In the genomic region with DNA sequence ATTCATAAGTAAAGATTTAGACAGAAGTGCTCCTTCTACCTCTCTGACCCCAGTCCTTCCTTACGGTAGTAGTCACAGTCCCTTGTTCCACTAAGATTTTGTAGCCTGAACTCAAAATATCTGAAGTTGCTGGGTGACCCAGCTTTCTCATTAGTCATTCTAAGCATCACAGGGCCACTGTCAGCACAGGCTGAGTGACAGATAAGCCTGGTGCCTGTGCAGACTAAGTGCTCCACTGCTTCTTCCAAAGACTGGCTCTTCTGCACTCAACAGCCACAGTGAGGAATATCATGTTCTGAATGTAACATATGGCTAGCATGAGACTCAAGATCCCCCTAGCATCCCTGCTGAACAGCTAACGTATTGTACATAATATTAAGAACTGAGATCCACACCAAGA, we compare ENCODE assay signal across 24 mouse cellular contexts. TPM values are rescaled to one million over a fixed set of nuclear protein-coding genes. Genes with fewer than 3 reads are reported as not detected.
DNase-seq lines count a peak whose midpoint lies in the region; ATAC-seq and TF ChIP-seq lines count a peak whose summit lies in the region.
"Had no signal": no experiment of that assay in that cellular context is flagged by ENCODE, and none has a peak within 500 bp of the region (broad histone marks: within the 10 kb centered on the region; RNA-seq: fewer than 3 reads in every experiment).

No protein-coding gene starts in this region.

- intact Hi-C loops in gastrocnemius, adult 2 months (cut with DNase I) = no loop called here
- intact Hi-C loops in heart, postnatal 36 days (cut with DNase I) = no loop called here

- DNase-seq in gastrocnemius, adult 2 months = no peak
- DNase-seq in gastrocnemius, postnatal 10 days = no peak
- DNase-seq in heart, postnatal 36 days = no peak
- DNase-seq in urinary bladder, postnatal 25 days (ENCODE audit: low spot score) = no peak
- DNase-seq: cerebellum, adult 8-10 months; cerebellum, postnatal 36 days; embryo, embryonic 11 days; kidney, adult 18-20 months; left cerebral cortex, postnatal 4 days; lung, postnatal 10 days; thymus, adult 18-20 months; thymus, postnatal 36 days had no signal

- no peak overlapping the region for H3K4me3 ChIP-seq in gastrocnemius, adult 2 months
- H3K4me3 ChIP-seq in heart, embryonic 14.5 days (ENCODE audit: control insufficient read depth in 1 of 2, insufficient read depth in 1 of 2, low read depth in 1 of 2, low read length in 2 of 2) = no peak overlapping the region
- peak overlapping the region; percentile 3 for H3K4me3 ChIP-seq in megakaryocyte, embryonic 14.5 days (replicated peaks)
- H3K4me3 ChIP-seq: embryonic facial prominence, embryonic 13.5 days; erythroblast, embryonic 14.5 days; forebrain, embryonic 12.5 days; limb, embryonic 15.5 days; midbrain, embryonic 13.5 days had no signal

- peaks cover 17 to 44% of the 10 kb centered on the region in 2 experiments for H3K4me1 ChIP-seq in heart, embryonic 14.5 days (ENCODE audit: control insufficient read depth in 2 of 2, insufficient read depth in 2 of 2, low read length in 2 of 2)
- H3K4me1 ChIP-seq in megakaryocyte, embryonic 14.5 days = peaks cover 30% of the 10 kb centered on the region
- H3K4me1 ChIP-seq: forebrain, embryonic 12.5 days; midbrain, embryonic 13.5 days had no signal

- ATAC-seq in heart, embryonic 14.5 days (ENCODE audit: insufficient number of reproducible peaks, insufficient read depth, low FRiP score, low read depth) = no peak
- no peak for ATAC-seq in megakaryocyte, adult 5-6 weeks (ENCODE audit: poor library complexity, severe bottlenecking)
- ATAC-seq: activated CD4-positive, CD25-positive, alpha-beta regulatory T cell, adult 4 months; inflammation-experienced regulatory T-cells, adult 6 months; midbrain, embryonic 13.5 days had no signal

- peaks cover 18% of the 10 kb centered on the region for H3K36me3 ChIP-seq in heart, embryonic 14.5 days (ENCODE audit: control insufficient read depth, insufficient read depth, low read length)
- no peaks in the 10 kb centered on the region for H3K36me3 ChIP-seq in megakaryocyte, embryonic 14.5 days (replicated peaks; ENCODE audit: low read length)

- no peak overlapping the region for H3K9ac ChIP-seq in heart, embryonic 14.5 days (ENCODE audit: low read length)
- H3K9ac ChIP-seq: embryonic facial prominence, embryonic 13.5 days; forebrain, embryonic 12.5 days; hindbrain, embryonic 14.5 days; limb, embryonic 15.5 days; midbrain, embryonic 13.5 days had no signal

- no peak for TF ChIP-seq CTCF in gastrocnemius, adult 2 months (IDR thresholded peaks at IDR 0.05)

- peak overlapping the region; percentile 41 for H3K27ac ChIP-seq in gastrocnemius, adult 2 months
- peak overlapping the region; percentile 30 to 39; a peak in 1 of 4 replicates for H3K27ac ChIP-seq in heart, embryonic 14.5 days (replicated peaks in 1 of 2; ENCODE audit: control insufficient read depth in 1 of 2, insufficient read depth in 1 of 2, low read depth in 2 of 2, low read length in 2 of 2)
- H3K27ac ChIP-seq: embryonic facial prominence, embryonic 13.5 days; forebrain, embryonic 12.5 days; hindbrain, embryonic 14.5 days; kidney, postnatal 0 days; limb, embryonic 15.5 days; midbrain, embryonic 13.5 days had no signal

- H3K27me3 ChIP-seq in heart, embryonic 14.5 days (ENCODE audit: control insufficient read depth, insufficient read depth, low read length) = no peaks in the 10 kb centered on the region
- H3K27me3 ChIP-seq in megakaryocyte, embryonic 14.5 days (replicated peaks) = no peaks in the 10 kb centered on the region
- H3K27me3 ChIP-seq: embryonic facial prominence, embryonic 13.5 days; forebrain, embryonic 12.5 days; limb, embryonic 15.5 days; midbrain, embryonic 13.5 days had no signal

- no peaks in the 10 kb centered on the region for H3K9me3 ChIP-seq in heart, embryonic 14.5 days (ENCODE audit: control insufficient read depth, low read length)
- no peaks in the 10 kb centered on the region for H3K9me3 ChIP-seq in megakaryocyte, embryonic 14.5 days
- H3K9me3 ChIP-seq: embryonic facial prominence, embryonic 13.5 days; forebrain, embryonic 12.5 days; limb, embryonic 15.5 days; midbrain, embryonic 13.5 days had no signal

- 30% methylated on average over 2 of the region's 2 CpGs for WGBS in heart, embryonic 14.5 days

- no peak overlapping the region for H3K4me2 ChIP-seq in heart, embryonic 14.5 days (ENCODE audit: low read length)
- H3K4me2 ChIP-seq: embryonic facial prominence, embryonic 13.5 days; forebrain, embryonic 12.5 days; hindbrain, embryonic 14.5 days; limb, embryonic 15.5 days; midbrain, embryonic 13.5 days had no signal

RNA-seq across cellular contexts. Expression of a gene that starts 29.1 kb away (rescaled TPM):
- total RNA-seq in gastrocnemius, adult 2 months (2021) = 100 to 1,000 TPM; 170 to 229 TPM
- total RNA-seq in gastrocnemius, postnatal 10 days (2021) = 100 to 1,000 TPM; 286 to 307 TPM
- 143 and 146 TPM in 2 replicates for polyA plus RNA-seq in heart, embryonic 14.5 days (2014; fragmentation: Nextera tagmentation; extraction: Ambion mirVana)
- total RNA-seq in heart, postnatal 36 days (2021) = 100 to 1,000 TPM; 320 to 353 TPM
- polyA plus RNA-seq in megakaryocyte, embryonic 14.5 days (2012; ENCODE audit: insufficient read depth, low replicate concordance) = 10.0 and 15.2 TPM in 2 replicates
- 11.6 and 12.3 TPM in 2 replicates for total RNA-seq in megakaryocyte, adult 5-6 weeks (2015)
- 4.6 and 5.4 TPM in 2 replicates for total RNA-seq in megakaryocyte, adult 5-6 weeks (2017)

RNA-seq across cellular contexts. Expression of a gene that starts 44.5 kb away (rescaled TPM):
- total RNA-seq in gastrocnemius, adult 2 months (2021) = under 1 TPM in 1 of 2 experiments, not detected in 1; 0.03 TPM
- total RNA-seq in gastrocnemius, postnatal 10 days (2021) = under 1 TPM; 0.47 to 0.54 TPM
- polyA plus RNA-seq in heart, embryonic 14.5 days (2014; fragmentation: Nextera tagmentation; extraction: Ambion mirVana) = 0.09 and 0.16 TPM in 2 replicates
- total RNA-seq in heart, postnatal 36 days (2021) = under 1 TPM in 1 of 2 experiments, not detected in 1; 0.03 TPM
- polyA plus RNA-seq in megakaryocyte, embryonic 14.5 days (2012; ENCODE audit: insufficient read depth, low replicate concordance) = 0.26 and 0.83 TPM in 2 replicates
- 0.91 and 1.5 TPM in 2 replicates for total RNA-seq in megakaryocyte, adult 5-6 weeks (2015)
- total RNA-seq in megakaryocyte, adult 5-6 weeks (2017) = 0.37 and 0.62 TPM in 2 replicates

RNA-seq across cellular contexts. Expression of a gene that starts 55.5 kb away (rescaled TPM):
- total RNA-seq in gastrocnemius, adult 2 months (2021) = 10 to 100 TPM in 1 of 2 experiments, 1 to 10 TPM in 1; 9.3 to 11.9 TPM
- 10 to 100 TPM in 1 of 2 experiments, 1 to 10 TPM in 1; 9.2 to 12.8 TPM for total RNA-seq in gastrocnemius, postnatal 10 days (2021)
- 26.5 and 29.1 TPM in 2 replicates for polyA plus RNA-seq in heart, embryonic 14.5 days (2014; fragmentation: Nextera tagmentation; extraction: Ambion mirVana)
- 10 to 100 TPM; 21.3 to 21.5 TPM for total RNA-seq in heart, postnatal 36 days (2021)
- polyA plus RNA-seq in megakaryocyte, embryonic 14.5 days (2012; ENCODE audit: insufficient read depth, low replicate concordance) = not detected in 2 replicates
- 3.9 and 4.3 TPM in 2 replicates for total RNA-seq in megakaryocyte, adult 5-6 weeks (2015)
- 2.6 and 3.6 TPM in 2 replicates for total RNA-seq in megakaryocyte, adult 5-6 weeks (2017)
- polyA plus RNA-seq: erythroblast, embryonic 14.5 days had no signal

Comparison
In these comparisons a context has a peak if more than half of its experiments do, and no peak if none do; other contexts are left out.
1. RNA of a gene that starts 29.1 kb away (total RNA-seq): 320 to 353 TPM in heart, postnatal 36 days, 286 to 307 TPM in gastrocnemius, postnatal 10 days and 170 to 229 TPM in gastrocnemius, adult 2 months; 4.6 to 12.3 TPM in megakaryocyte, adult 5-6 weeks; every median in the first group is over 10 times any median in the second.